Mouse (Mus musculus): ENCODE measurements at regions not wholly inside any gene's neighbourhood (a gene's known extent, or its start where the extent isn't known, plus 50 kb on each side); places are given as distances from the start of the nearest gene placed in this dataset.

GRCm38 (mm10) chr13:83143316-83143715 lies 360.5 kb upstream of the Mef2c start:
- no peak for TF ChIP-seq POLR2A (IDR thresholded peaks at IDR 0.05; ENCODE audit: control insufficient read depth, extremely low read depth, insufficient read depth, low read length, poor library complexity)
- no peak for TF ChIP-seq CTCF (IDR thresholded peaks at IDR 0.05; ENCODE audit: borderline replicate concordance, control insufficient read depth, extremely low read depth, insufficient read depth, low read length, poor library complexity)
- H3K27ac ChIP-seq (ENCODE audit: control insufficient read depth, insufficient read depth, low read length): no peak overlapping the region
- no peaks in the 10 kb centered on the region for H3K4me1 ChIP-seq (replicated peaks; ENCODE audit: control insufficient read depth, insufficient read depth, low read length)
- DNase-seq: no peak
- H3K4me3 ChIP-seq (ENCODE audit: control insufficient read depth, insufficient read depth, low read length): no peak overlapping the region
- H3K27me3 ChIP-seq (ENCODE audit: control insufficient read depth, insufficient read depth, low read length): no peaks in the 10 kb centered on the region
- 95% methylated on average over 3 of the region's 3 CpGs for WGBS
- H3K36me3 ChIP-seq (ENCODE audit: control insufficient read depth, insufficient read depth, low read length): no peaks in the 10 kb centered on the region

- DNase-seq: no peak
- no peak overlapping the region for H3K4me3 ChIP-seq (ENCODE audit: control insufficient read depth, insufficient read depth, low read length)
- WGBS: 87% methylated on average over 1 of the region's 1 CpGs
- no peaks in the 10 kb centered on the region for H3K4me1 ChIP-seq (replicated peaks; ENCODE audit: control insufficient read depth, insufficient read depth, low read length)
- H3K27me3 ChIP-seq (ENCODE audit: control insufficient read depth, insufficient read depth, low read length): no peaks in the 10 kb centered on the region
- TF ChIP-seq CTCF (IDR thresholded peaks at IDR 0.05; ENCODE audit: borderline replicate concordance, control insufficient read depth, extremely low read depth, insufficient read depth, low read length, poor library complexity) (no peak), POLR2A (IDR thresholded peaks at IDR 0.05; ENCODE audit: control insufficient read depth, extremely low read depth, insufficient read depth, low read length, poor library complexity) (no peak)
- H3K27ac ChIP-seq (ENCODE audit: control insufficient read depth, insufficient read depth, low read length): no peak overlapping the region
- H3K36me3 ChIP-seq (ENCODE audit: control insufficient read depth, insufficient read depth, low read length): no peaks in the 10 kb centered on the region
Observed at GRCm38 (mm10) chr13:83154626-83155124, 349.2 kb upstream of the Mef2c start.

- no peak for DNase-seq
- Histone ChIP-seq H3K4me3 (ENCODE audit: control insufficient read depth, insufficient read depth, low read length) (no peak overlapping the region), H3K27me3 (ENCODE audit: control insufficient read depth, insufficient read depth, low read length) (no peaks in the 10 kb centered on the region), H3K27ac (ENCODE audit: control insufficient read depth, insufficient read depth, low read length) (no peak overlapping the region), H3K4me1 (replicated peaks; ENCODE audit: control insufficient read depth, insufficient read depth, low read length) (no peaks in the 10 kb centered on the region), H3K36me3 (ENCODE audit: control insufficient read depth, insufficient read depth, low read length) (no peaks in the 10 kb centered on the region)
- WGBS: 95% methylated on average over 2 of the region's 2 CpGs
- TF ChIP-seq POLR2A (IDR thresholded peaks at IDR 0.05; ENCODE audit: control insufficient read depth, extremely low read depth, insufficient read depth, low read length, poor library complexity): no peak
Observed at GRCm38 (mm10) chr13:83159969-83160368, 343.9 kb upstream of the Mef2c start.

- H3K4me1 ChIP-seq (replicated peaks; ENCODE audit: control insufficient read depth, insufficient read depth, low read length): no peaks in the 10 kb centered on the region
- no peaks in the 10 kb centered on the region for H3K36me3 ChIP-seq (ENCODE audit: control insufficient read depth, insufficient read depth, low read length)
- DNase-seq: no peak
- no peaks in the 10 kb centered on the region for H3K27me3 ChIP-seq (ENCODE audit: control insufficient read depth, insufficient read depth, low read length)
- H3K4me3 ChIP-seq (ENCODE audit: control insufficient read depth, insufficient read depth, low read length): no peak overlapping the region
- 91% methylated on average over 4 of the region's 4 CpGs for WGBS
- no peak for TF ChIP-seq CTCF (IDR thresholded peaks at IDR 0.05; ENCODE audit: borderline replicate concordance, control insufficient read depth, extremely low read depth, insufficient read depth, low read length, poor library complexity)
- TF ChIP-seq POLR2A (IDR thresholded peaks at IDR 0.05; ENCODE audit: control insufficient read depth, extremely low read depth, insufficient read depth, low read length, poor library complexity): no peak
- H3K27ac ChIP-seq (ENCODE audit: control insufficient read depth, insufficient read depth, low read length): no peak overlapping the region
Observed at GRCm38 (mm10) chr13:83162761-83163160, 341.1 kb upstream of the Mef2c start.

- TF ChIP-seq POLR2A (IDR thresholded peaks at IDR 0.05; ENCODE audit: control insufficient read depth, extremely low read depth, insufficient read depth, low read length, poor library complexity) (no peak), CTCF (IDR thresholded peaks at IDR 0.05; ENCODE audit: borderline replicate concordance, control insufficient read depth, extremely low read depth, insufficient read depth, low read length, poor library complexity) (no peak)
- Histone ChIP-seq H3K27me3 (ENCODE audit: control insufficient read depth, insufficient read depth, low read length) (no peaks in the 10 kb centered on the region), H3K4me3 (ENCODE audit: control insufficient read depth, insufficient read depth, low read length) (no peak overlapping the region), H3K36me3 (ENCODE audit: control insufficient read depth, insufficient read depth, low read length) (no peaks in the 10 kb centered on the region), H3K4me1 (replicated peaks; ENCODE audit: control insufficient read depth, insufficient read depth, low read length) (no peaks in the 10 kb centered on the region), H3K27ac (ENCODE audit: control insufficient read depth, insufficient read depth, low read length) (no peak overlapping the region)
- 93% methylated on average over 2 of the region's 2 CpGs for WGBS
- no peak for DNase-seq
Observed at GRCm38 (mm10) chr13:83175086-83175485, 328.7 kb upstream of the Mef2c start.

- TF ChIP-seq CTCF (IDR thresholded peaks at IDR 0.05; ENCODE audit: borderline replicate concordance, control insufficient read depth, extremely low read depth, insufficient read depth, low read length, poor library complexity): no peak
- no peak for TF ChIP-seq POLR2A (IDR thresholded peaks at IDR 0.05; ENCODE audit: control insufficient read depth, extremely low read depth, insufficient read depth, low read length, poor library complexity)
- no peak for DNase-seq
- Histone ChIP-seq H3K4me1 (replicated peaks; ENCODE audit: control insufficient read depth, insufficient read depth, low read length) (no peaks in the 10 kb centered on the region), H3K4me3 (ENCODE audit: control insufficient read depth, insufficient read depth, low read length) (no peak overlapping the region), H3K36me3 (ENCODE audit: control insufficient read depth, insufficient read depth, low read length) (no peaks in the 10 kb centered on the region), H3K27me3 (ENCODE audit: control insufficient read depth, insufficient read depth, low read length) (no peaks in the 10 kb centered on the region), H3K27ac (ENCODE audit: control insufficient read depth, insufficient read depth, low read length) (no peak overlapping the region)
- 97% methylated on average over 3 of the region's 3 CpGs for WGBS
Observed at GRCm38 (mm10) chr13:83201931-83202671, 301.7 kb upstream of the Mef2c start.

- 43% methylated on average over 1 of the region's 1 CpGs for WGBS
- H3K4me3 ChIP-seq (ENCODE audit: control insufficient read depth, insufficient read depth, low read length): no peak overlapping the region
- no peak for DNase-seq
- no peaks in the 10 kb centered on the region for H3K36me3 ChIP-seq (ENCODE audit: control insufficient read depth, insufficient read depth, low read length)
- H3K4me1 ChIP-seq (replicated peaks; ENCODE audit: control insufficient read depth, insufficient read depth, low read length): no peaks in the 10 kb centered on the region
- H3K27me3 ChIP-seq (ENCODE audit: control insufficient read depth, insufficient read depth, low read length): no peaks in the 10 kb centered on the region
- no peak overlapping the region for H3K27ac ChIP-seq (ENCODE audit: control insufficient read depth, insufficient read depth, low read length)
- TF ChIP-seq CTCF (IDR thresholded peaks at IDR 0.05; ENCODE audit: borderline replicate concordance, control insufficient read depth, extremely low read depth, insufficient read depth, low read length, poor library complexity) (no peak), POLR2A (IDR thresholded peaks at IDR 0.05; ENCODE audit: control insufficient read depth, extremely low read depth, insufficient read depth, low read length, poor library complexity) (no peak)
Observed at GRCm38 (mm10) chr13:83206622-83207021, 297.2 kb upstream of the Mef2c start.

Data from thymus, adult 2 months (tissue).